Mouse (Mus musculus) brain, embryonic 14.5 days (tissue): ENCODE measurements around the gene Rtn3. TPM values are rescaled to one million over a fixed set of nuclear protein-coding genes. Genes with fewer than 3 reads are reported as not detected.
"Not testable (repeated sequence)": the region's sequence is repeated elsewhere in the genome, so short reads cannot be mapped to it uniquely, and the experiment has no call there.

ENCODE experiments used
- DNase-seq: peaks from one replicate; pipeline ENCODE4 v3.0.0-alpha.2; 2011; ENCODE audit warnings: low read depth
- CTCF ChIP-seq: fragments of 200-500 bp; IDR thresholded peaks from 2 replicates; pipeline ENCODE4 v1.5.1; 2012; ENCODE audit warnings: inconsistent platforms, mild to moderate bottlenecking, moderate library complexity, borderline replicate concordance; ENCODE audit not compliant: insufficient read depth, insufficient read length; ENCODE audit errors: extremely low read depth
- POLR2A ChIP-seq: fragments of 200-500 bp; IDR thresholded peaks from 2 replicates; pipeline ENCODE4 v1.6.1; 2012; ENCODE audit warnings: mild to moderate bottlenecking, inconsistent platforms, borderline replicate concordance; ENCODE audit not compliant: poor library complexity, insufficient read depth, insufficient read length, severe bottlenecking; ENCODE audit errors: extremely low read depth
- polyA plus RNA-seq: library from polyadenylated mRNA; depleted of rRNA; stranded (reverse); fragments of >200 nt; gene quantifications from 2 replicates; pipeline ENCODE4 v1.2.3, GENCODE M21; 2012

The Rtn3 gene
- polyA plus RNA-seq, 1 experiment: 508 TPM

DNA sequence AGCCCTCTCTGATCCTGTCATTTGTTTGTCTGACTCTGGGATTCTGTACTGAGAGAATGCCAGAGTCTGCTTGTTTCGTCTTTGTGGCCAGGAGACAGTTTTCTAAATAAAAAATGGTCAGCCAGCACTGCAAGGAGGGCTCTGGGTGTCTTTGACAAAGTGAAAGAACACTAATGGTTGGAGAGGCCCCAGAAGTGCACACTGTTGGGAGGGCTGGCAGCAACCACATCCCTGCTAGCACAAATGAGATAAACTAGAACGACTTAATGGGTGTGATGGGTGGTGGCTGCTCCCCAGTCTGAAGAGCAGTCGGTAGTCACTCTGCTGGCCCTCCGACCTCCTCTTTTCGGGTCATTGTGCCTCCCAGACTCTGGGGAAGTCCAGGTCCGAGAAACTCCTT lies 63.9 kb downstream of the Rtn3 start:
- DNase-seq: peak; percentile 41
- TF ChIP-seq CTCF: no peak

DNA sequence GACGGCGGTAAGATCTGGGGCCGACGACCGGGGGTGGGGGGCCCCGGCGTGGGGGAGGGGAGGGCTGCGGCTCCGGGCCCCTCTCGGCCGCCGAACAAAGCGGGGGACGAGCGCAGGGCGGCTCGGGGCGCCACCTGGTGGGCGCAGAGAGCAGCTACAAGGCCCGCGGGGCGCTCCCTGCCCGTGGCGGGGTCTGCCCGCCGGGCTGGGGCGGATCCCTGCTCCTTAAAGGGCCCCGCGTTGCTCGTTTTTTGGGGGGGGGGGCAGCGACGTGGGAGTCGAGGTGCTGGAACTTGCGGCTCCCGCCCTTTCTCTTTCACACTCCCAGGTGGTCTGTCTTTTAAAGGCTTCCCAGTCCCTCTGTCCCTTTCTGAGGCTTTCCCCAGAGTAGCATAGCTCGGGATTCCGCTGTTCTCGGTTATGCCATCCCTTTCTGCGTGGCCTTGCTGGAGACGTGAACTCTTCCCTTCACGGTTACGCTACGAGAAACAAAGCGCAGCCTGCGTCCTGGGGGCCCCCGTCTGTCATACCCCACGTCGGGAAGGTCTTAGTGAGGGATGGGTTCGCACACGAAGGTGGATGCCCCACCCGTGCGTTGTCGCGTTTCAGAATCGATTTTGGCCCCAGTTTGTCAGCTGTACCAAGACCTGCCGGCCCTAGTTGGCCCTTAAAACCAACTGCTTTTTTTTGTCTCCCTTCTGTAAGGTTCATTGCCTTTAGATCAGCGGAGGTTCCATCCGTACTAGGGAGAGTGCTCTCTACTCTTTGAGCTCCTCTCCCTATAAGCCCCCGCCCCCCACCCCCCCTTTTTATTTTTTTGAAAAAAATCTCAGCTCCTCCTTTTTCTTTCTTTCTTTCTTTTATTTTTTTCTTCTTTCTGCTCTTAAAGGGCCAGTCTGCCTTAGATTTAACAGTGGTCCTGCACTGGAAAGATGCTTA lies 64.9 kb downstream of the Rtn3 start:
- peak; percentile 93 for DNase-seq
- peak; percentile 41; the same call in 1 of the 2 replicates for TF ChIP-seq POLR2A
- peak; percentile 85 for TF ChIP-seq CTCF

DNA sequence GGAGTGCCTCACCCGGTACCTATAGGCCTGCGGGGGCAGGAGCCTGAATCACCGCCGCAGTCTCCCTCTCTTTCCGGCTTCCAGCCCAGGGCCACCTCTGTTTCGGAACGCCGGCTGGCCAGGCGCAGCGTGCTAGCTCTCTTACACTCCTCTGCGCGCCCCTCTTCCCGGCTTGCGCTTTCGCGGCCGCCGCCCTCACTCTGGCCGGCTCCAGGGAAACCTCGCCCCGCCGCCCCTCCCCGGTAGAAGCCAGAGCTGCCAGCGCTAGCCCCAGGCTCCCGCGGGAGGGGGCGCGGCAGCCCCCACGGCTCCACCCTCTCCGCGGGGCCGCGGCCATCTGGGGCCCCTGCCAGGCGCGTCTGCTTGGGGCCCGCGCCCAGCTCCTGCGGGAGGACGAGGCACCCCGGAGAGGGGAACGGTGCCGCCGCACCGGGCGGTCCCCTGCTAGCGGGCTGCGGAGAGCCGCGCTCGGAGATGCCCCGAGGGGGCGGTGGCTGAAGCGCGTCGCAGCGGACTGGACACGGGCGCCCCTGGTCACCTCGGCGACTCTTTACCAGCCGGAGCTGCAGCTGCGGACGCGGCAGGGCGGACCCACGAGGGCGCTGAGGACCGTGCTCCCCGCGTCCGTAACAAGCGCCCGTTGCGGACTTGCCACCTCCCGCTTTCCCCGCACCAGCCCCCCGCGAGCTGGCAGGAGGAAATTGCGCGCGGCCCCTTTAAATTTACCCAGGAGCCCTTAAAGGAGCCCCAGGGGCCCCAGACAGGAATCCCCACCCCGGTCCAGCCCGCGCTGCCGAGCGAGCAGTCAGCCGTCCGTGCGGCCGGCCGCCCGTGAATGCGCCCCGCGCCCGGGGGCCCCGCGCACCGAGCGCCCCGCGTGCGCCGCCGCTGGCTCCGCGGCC lies 66.0 kb downstream of the Rtn3 start, which contains the start of gene 2700081O15Rik:
2700081O15Rik (plus strand) TSS at position 792 of the 902 bp plus-strand sequence.
- DNase-seq: peak; percentile 92
- TF ChIP-seq CTCF: no peak
- TF ChIP-seq POLR2A: peak; percentile 65

DNA sequence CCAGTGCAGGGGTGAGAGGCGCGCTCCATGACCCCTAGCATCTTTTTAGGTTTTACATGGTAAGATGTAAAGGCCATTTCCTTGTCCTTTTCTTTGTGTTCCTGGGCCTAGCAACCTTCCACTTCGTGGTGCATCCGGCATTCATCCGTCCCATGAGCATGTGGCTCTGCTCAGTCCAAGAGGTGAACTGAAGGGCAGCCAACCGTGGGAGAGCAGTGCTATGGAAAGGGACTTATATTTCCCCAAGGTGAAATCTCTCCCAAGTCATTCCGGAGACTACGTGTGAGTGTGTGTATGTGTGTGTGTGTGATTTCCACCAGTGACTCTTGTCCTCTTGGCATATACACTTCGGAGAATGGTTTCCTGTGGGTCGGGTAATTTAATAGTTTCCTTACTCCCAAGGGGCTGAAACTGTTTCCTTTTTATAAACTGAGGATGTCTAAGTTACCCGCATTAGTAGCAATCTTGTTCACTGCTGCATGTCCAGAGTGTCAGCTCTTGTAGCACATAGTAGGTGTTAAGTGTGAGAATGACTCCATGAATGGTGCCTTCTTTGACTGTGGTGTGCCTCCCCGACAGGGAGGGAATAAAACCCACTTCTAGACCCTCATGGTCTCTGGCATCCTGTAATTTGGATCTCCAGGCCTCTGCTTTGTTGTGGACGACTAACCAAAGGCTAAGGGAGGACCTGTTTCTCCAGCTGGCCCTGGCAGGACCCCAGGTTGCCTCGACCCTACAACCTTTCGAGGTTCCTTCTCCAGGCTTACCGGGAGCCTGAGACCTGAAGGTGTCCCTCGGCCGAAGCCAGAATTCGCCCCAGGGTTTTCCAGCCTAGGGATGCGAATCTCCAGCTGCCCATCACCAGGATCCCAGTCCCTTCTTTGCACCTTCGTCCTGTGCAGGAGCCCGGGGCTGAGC lies 66.9 kb downstream of the Rtn3 start:
- DNase-seq: no peak
- TF ChIP-seq POLR2A: no peak
- TF ChIP-seq CTCF: no peak

DNA sequence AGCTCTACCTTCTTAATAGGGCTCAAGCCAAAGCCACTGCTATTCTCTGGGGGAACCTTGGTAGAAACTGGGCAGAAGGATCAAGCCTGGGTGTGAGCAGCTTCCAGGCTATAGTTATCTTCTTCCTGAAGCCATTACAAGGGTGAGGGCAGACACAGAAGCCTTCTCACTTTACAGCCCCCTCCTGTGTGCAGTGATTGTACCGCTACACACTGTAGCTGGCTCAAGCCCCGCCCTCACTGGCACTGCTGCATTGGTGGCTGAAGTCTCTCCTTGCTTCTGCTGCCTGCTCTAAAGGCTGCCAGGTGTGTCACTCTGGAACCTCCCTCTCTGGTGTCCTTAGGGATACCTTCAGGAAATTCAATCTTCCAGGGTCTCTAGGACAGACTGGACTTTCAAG lies 70.7 kb downstream of the Rtn3 start:
- DNase-seq: no peak
- no peak for TF ChIP-seq CTCF

DNA sequence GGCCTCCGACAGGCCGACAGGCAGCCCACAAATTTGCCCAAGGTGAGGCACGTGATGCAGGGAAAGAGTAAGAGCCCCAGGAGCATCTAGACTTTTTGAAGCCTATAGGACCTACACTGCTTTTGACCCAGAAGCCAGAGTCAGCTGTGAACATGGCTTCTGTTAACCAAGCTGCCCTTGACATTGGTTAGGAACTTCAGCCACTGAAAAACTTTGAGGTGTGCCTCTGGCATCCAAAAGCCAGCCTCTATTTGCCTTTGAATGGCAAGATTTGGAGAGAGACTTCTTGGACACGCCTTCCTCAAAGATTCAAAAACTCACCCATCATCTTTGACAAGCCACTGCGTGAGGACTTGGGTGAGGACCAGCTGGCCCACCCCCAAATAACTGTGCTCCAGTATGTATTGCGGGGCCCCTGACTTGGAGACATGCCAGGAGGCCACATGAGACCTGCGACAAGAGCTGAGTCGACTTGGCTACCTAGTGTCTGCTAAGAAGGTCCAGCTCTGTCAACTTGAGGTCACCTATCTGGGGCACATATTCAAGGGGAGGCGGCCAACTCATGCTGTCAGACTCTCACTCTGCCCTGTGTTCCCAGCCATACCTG lies 78.4 kb downstream of the Rtn3 start:
- peak; percentile 43 for DNase-seq
- TF ChIP-seq CTCF (no peak), POLR2A (no peak)

DNA sequence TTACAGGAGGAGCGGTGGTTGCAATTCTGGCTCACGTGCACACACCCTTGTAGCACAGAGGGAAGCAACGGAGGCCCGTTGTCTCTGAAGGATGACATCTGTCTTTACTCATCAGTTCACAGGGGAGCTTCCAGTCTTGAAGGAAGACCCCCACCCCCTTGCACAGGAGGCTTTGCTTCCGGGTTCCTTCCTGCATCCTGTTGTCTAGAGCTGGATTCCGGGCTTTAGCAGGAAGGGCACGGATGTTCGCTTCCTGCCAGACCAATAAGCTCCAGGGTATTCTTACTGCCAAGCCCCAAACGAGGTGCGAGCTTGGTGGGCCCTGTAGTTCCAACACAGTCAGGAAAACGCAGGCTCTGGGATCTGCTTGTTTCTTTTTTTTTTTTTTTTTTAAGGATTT lies 82.4 kb downstream of the Rtn3 start:
- DNase-seq: peak; percentile 5

DNA sequence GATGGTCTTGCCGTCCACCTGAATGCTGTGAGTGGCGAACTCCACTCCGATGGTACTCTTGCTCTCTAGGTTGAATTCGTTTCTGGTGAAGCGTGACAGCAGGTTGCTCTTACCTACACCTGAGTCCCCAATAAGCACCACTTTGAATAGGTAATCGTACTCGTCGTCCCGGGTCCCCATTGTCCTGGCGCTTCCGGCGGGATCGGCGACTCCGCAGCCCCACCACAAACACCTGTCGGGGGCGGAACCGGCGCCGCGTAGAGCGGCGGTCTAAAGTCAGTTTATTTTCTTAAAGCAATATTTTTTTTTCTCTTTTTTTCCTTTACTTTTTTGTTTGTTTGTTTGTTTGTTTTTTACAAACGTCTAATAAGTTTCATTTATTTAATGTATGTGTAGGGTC lies 84.2 kb downstream of the Rtn3 start:
- not testable (repeated sequence) for DNase-seq

More for the DNA sequence above, 82.4 kb downstream of the Rtn3 start:
- no peak for TF ChIP-seq CTCF
- no peak for TF ChIP-seq POLR2A

DNA sequence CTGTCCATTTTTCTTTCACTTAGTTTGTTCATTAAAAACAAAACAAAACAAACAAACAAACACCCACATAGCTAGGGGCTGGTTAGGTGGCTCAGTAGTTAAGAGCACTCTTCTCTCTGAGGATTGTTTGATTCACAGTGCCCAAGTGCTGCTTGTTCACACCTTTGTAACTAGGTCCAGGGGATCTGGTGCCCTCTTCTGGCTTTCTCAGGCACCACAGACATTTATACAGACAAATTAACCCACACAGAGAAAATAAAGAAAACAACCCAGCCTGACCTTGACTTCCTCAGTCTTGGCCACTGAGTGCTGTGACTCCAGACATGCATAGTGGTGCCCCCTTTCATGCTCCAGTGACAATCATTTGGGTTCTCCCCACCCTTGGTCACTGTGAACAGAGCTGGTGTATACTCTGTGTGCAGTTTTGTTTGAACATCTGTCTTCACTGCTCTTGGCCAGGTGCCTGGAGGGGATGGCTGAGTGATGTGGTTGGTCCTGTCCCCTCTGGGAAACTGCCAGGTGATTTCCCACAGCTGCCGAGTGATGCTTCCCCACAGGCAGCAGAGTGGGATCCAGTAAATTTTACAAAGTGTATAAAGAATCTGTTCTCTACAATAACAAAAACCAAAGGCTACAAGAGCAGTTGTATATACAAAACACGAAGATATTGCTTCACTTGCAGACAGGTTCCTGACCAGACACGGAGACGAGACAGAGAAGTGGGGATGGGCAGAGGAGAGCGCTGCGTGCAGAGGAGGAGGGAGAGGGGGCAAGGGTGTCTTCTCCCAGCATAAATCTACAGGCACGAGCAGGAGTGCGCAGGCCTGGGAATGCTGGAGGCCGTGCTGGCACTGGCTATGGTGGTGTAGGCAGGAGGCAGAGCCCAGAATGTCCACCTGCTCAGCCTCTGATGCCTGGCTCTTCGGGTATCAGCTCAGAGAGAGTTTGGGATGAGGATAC lies 85.9 kb downstream of the Rtn3 start:
- peak; percentile 26 for DNase-seq

DNA sequence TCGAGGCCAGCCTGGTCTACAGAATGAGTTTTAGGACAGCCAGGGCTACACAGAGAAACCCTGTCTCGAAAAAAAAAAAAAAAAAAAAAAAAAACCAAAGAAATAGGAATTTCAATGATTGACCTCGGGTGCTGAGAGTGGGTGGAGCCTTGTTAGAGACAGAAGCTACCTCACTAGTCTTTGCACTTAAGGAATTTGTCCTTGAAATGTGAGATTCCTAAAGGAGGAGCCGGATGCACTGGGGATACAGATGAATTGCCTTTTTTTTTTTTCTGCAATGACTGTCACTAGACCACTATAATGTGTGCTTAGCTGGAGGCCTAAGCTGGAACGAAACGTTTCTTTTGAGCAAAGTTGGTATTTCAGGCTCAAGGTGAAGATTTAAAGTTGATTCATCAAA lies 94.6 kb downstream of the Rtn3 start:
- no peak for TF ChIP-seq CTCF
- no peak for TF ChIP-seq POLR2A
- no peak for DNase-seq

DNA sequence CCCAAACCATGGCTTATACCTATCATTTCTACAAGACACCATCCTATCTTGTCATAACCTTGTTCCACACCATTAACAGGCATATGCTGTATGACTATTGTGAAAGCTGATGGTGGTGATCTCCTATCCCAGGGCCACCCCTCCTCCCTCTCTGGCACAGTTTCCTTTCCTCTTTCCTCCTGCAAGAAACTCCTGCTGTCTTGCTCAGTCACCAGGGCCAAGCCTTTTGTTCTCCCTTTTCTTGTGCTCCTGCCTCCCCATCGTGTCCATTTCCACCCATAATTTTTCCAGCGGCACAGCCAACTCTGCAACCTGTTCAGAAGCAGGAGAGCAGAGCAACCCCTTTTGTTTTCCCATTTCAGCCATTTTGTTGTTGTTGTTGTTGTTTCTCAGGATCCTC lies 97.0 kb downstream of the Rtn3 start:
- TF ChIP-seq CTCF (no peak), POLR2A (no peak)
- DNase-seq: peak; percentile 47
